Mouse (Mus musculus): ENCODE measurements around the gene Slc5a3. TPM values are rescaled to one million over a fixed set of nuclear protein-coding genes. Genes with fewer than 3 reads are reported as not detected.

The Slc5a3 gene
- polyA plus RNA-seq, 1 experiment from 2014 or later, result 3.5 TPM

DNA sequence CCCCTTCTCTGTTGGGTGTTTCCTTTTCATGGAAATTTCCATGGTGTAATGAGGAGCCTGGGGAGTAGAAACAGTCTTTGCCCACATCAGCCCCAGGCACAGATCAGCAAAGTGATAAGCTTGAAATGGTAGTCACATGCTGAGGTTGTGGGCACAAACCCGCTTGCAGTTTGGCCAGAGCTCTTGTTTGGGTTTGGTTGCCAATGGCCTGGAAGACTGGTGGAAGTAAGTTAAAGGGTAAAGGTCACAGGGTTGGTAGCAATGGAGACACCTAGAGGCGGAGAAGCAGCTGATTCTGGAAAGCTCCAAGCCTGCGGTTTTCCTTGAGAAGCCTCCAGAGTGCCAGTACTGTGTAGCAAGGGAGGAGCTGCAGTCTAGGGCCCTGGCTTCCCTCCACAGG lies 47.5 kb downstream of the Slc5a3 start:
- no peak overlapping the region for H3K27ac ChIP-seq (ENCODE audit: low read length)
- H3K36me3 ChIP-seq (ENCODE audit: control insufficient read depth, insufficient read depth), result no peaks in the 10 kb centered on the region
- ATAC-seq (replicated peaks; ENCODE audit: extremely low read depth, insufficient read depth, low FRiP score), result no peak
- no peak overlapping the region for H3K4me3 ChIP-seq (ENCODE audit: low read length)
- peaks cover 6% of the 10 kb centered on the region; the same call in 1 of the 2 replicates for H3K4me1 ChIP-seq (ENCODE audit: control insufficient read depth, insufficient read depth, low read length)
- no peaks in the 10 kb centered on the region for H3K27me3 ChIP-seq (ENCODE audit: control insufficient read depth, insufficient read depth, low read length)
- H3K9me3 ChIP-seq (replicated peaks; ENCODE audit: control insufficient read depth, low read length), result no peaks in the 10 kb centered on the region
- H3K4me2 ChIP-seq (ENCODE audit: low read depth, low read length), result no peak overlapping the region
- WGBS, result 72% methylated on average over 3 of the region's 3 CpGs
- no peak overlapping the region for H3K9ac ChIP-seq (ENCODE audit: low read length)

DNA sequence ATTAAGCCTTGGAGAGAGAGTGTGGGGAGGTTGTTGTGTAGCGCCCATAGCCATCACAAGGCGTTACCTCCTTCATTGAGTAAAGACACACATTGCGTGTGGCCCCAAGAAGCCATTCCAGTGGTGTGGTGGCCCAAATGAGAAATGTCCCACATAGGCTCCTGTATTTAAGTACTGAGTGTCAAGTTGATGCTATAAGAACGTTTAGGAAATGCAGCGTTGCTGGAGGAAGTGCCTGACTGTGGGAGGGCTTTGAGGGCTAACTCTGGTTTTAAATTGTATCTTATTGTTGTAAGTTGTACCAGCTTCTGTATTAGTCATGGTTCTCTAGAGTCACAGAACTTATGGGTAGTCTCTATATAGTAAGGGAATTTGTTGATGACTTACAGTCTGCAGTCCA lies 49.2 kb downstream of the Slc5a3 start:
- H3K27ac ChIP-seq (ENCODE audit: low read length), result no peak overlapping the region
- WGBS, result 88% methylated on average over 5 of the region's 5 CpGs
- no peak overlapping the region for H3K9ac ChIP-seq (ENCODE audit: low read length)
- no peak overlapping the region for H3K4me2 ChIP-seq (ENCODE audit: low read depth, low read length)
- peaks cover 6% of the 10 kb centered on the region for H3K36me3 ChIP-seq (ENCODE audit: control insufficient read depth, insufficient read depth)
- H3K27me3 ChIP-seq (ENCODE audit: control insufficient read depth, insufficient read depth, low read length), result no peaks in the 10 kb centered on the region
- H3K4me1 ChIP-seq (ENCODE audit: control insufficient read depth, insufficient read depth, low read length), result peaks cover 6% of the 10 kb centered on the region; the same call in 1 of the 2 replicates
- H3K4me3 ChIP-seq (ENCODE audit: low read length), result no peak overlapping the region
- H3K9me3 ChIP-seq (replicated peaks; ENCODE audit: control insufficient read depth, low read length), result no peaks in the 10 kb centered on the region
- no peak for ATAC-seq (replicated peaks; ENCODE audit: extremely low read depth, insufficient read depth, low FRiP score)

DNA sequence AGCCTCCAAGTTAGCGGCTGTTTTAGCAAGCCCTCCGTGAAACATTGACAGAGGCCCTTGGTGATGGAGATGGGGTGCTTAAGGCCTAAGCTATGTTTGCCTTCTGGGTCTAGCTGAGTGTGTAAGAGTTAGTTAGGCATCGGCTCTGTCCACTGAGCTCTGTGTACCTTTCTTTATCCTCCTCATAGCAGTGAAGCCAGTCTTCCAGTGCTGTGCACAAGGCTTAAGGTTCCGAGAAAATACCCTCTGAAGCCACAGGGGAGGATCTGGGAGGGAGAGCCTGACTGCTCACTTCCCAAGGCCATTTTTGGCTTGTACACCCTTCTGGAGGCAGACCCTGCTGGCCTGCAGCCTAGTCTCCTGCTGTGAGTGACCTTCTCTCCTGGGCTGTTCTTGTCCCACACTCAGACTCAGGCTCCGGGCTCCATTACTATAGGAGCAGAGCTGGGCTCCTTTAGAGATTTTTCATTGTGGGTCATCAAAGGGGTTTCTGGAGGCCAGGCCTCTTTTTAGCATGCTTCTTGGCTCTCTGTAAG lies 56.7 kb downstream of the Slc5a3 start:
- H3K27me3 ChIP-seq (ENCODE audit: control insufficient read depth, insufficient read depth, low read length), result no peaks in the 10 kb centered on the region
- H3K27ac ChIP-seq (ENCODE audit: low read length), result peak overlapping the region; percentile 58
- no peak overlapping the region for H3K4me2 ChIP-seq (ENCODE audit: low read depth, low read length)
- 0 out of 2 replicates have a peak, but pooled peaks cover 2% of the 10 kb centered on the region for H3K9me3 ChIP-seq (replicated peaks; ENCODE audit: control insufficient read depth, low read length)
- no peak overlapping the region for H3K4me3 ChIP-seq (ENCODE audit: low read length)
- peak; percentile 70; the same call in 1 of the 2 replicates for ATAC-seq (replicated peaks; ENCODE audit: extremely low read depth, insufficient read depth, low FRiP score)
- whole genome bisulfite sequencing, result 64% methylated on average over 5 of the region's 5 CpGs
- H3K9ac ChIP-seq (ENCODE audit: low read length), result peak overlapping the region; percentile 36
- peaks cover 19% of the 10 kb centered on the region for H3K4me1 ChIP-seq (ENCODE audit: control insufficient read depth, insufficient read depth, low read length)
- peaks cover 11% of the 10 kb centered on the region for H3K36me3 ChIP-seq (ENCODE audit: control insufficient read depth, insufficient read depth)

DNA sequence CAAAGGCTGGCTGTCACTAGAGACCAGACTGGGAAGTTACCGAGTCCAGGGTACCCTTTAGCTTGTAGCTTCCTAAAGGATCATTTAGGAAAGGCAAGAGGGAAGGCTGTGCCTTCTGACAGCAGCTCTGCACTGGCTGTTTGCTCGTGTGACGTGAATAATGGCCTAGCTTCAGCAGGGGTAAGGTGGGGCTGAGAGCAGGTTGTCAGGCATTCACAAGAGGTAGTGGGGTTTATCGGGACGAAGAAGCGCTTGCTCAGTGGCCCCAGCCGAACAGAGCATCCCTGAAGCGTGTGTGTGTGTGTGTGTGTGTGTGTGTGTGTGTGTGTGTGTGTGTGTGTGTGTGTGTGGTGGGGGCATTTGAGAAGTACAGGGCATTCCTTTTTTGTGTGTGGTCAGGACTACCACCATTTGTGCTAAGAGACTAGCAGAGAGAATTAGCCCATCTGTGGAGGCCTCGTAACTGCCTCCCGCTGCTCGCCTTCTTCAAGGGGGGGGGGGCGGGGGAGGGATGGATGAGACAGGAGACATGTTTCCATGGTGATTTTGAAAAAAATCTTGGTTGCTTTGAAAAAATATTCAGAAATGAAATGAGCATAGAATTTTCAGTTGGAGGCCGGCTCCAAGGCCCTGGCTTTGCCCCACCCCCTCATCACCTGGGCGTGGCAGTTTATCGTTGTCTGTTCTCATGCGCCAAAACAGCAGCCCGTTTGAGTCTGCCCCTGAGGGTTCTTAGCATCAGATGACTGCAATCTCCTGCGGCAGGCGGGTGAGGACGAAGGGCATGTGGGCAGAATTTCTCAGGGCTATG lies 57.7 kb downstream of the Slc5a3 start:
- WGBS, result 39% methylated on average over 20 of the region's 20 CpGs
- Histone ChIP-seq H3K4me3 (ENCODE audit: low read length) (no peak overlapping the region), H3K27ac (ENCODE audit: low read length) (no peak overlapping the region; the same call in 1 of the 2 replicates), H3K9me3 (replicated peaks; ENCODE audit: control insufficient read depth, low read length) (0 out of 2 replicates have a peak, but pooled peaks cover 2% of the 10 kb centered on the region), H3K4me1 (ENCODE audit: control insufficient read depth, insufficient read depth, low read length) (peaks cover 19% of the 10 kb centered on the region), H3K36me3 (ENCODE audit: control insufficient read depth, insufficient read depth) (peaks cover 11% of the 10 kb centered on the region), H3K4me2 (ENCODE audit: low read depth, low read length) (peak overlapping the region; percentile 28; the same call in 1 of the 2 replicates), H3K9ac (ENCODE audit: low read length) (peak overlapping the region; percentile 1), H3K27me3 (ENCODE audit: control insufficient read depth, insufficient read depth, low read length) (no peaks in the 10 kb centered on the region)
- ATAC-seq (replicated peaks; ENCODE audit: extremely low read depth, insufficient read depth, low FRiP score), result no peak

DNA sequence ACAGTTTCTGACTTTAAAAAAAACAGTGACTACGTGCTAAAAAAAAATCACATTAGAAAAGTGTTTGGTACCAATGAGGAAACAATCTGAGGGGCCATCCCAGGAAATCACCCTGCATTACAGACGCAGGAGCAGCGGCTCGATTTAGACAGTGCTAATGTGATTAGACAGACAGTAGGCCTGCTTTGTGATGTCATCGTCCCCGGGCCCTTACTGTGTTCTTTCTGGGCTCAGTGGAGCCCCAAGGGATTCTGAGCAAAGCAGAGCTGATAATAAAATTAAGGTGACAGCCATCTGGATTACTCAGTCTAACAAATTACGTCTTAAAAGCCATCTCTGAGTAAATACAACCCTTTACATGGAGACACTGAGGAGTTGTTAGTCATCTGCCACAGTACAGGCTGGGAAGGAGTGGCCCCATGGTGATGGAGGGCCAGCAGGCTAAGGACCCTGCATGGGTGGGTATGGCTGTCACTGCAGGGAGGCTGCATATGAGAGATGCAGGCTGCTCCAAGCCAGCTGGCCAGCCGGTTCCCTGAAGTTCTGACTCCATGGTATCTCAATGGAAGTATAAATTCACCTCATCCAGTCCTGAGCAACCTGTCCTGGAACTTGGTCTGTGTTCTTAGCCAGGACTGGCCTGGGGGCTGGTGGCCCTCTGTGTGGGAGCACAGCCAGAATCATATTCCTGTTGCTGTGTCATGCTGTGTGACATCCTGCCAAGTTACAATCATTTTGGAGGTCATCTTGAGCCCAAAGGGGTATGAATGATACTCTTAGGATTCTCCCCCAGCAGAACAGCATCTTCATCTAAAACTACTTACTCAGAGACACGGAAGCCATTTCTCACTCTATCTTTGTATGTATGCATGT lies 59.5 kb downstream of the Slc5a3 start:
- H3K4me3 ChIP-seq (ENCODE audit: low read length), result no peak overlapping the region
- 62% methylated on average over 9 of the region's 9 CpGs for WGBS
- peaks cover 2% of the 10 kb centered on the region for H3K36me3 ChIP-seq (ENCODE audit: control insufficient read depth, insufficient read depth)
- no peak overlapping the region for H3K4me2 ChIP-seq (ENCODE audit: low read depth, low read length)
- H3K27ac ChIP-seq (ENCODE audit: low read length), result no peak overlapping the region
- no peaks in the 10 kb centered on the region for H3K27me3 ChIP-seq (ENCODE audit: control insufficient read depth, insufficient read depth, low read length)
- H3K9me3 ChIP-seq (replicated peaks; ENCODE audit: control insufficient read depth, low read length), result 0 out of 2 replicates have a peak, but pooled peaks cover 2% of the 10 kb centered on the region
- peaks cover 19% of the 10 kb centered on the region for H3K4me1 ChIP-seq (ENCODE audit: control insufficient read depth, insufficient read depth, low read length)
- ATAC-seq (replicated peaks; ENCODE audit: extremely low read depth, insufficient read depth, low FRiP score), result no peak
- H3K9ac ChIP-seq (ENCODE audit: low read length), result no peak overlapping the region

DNA sequence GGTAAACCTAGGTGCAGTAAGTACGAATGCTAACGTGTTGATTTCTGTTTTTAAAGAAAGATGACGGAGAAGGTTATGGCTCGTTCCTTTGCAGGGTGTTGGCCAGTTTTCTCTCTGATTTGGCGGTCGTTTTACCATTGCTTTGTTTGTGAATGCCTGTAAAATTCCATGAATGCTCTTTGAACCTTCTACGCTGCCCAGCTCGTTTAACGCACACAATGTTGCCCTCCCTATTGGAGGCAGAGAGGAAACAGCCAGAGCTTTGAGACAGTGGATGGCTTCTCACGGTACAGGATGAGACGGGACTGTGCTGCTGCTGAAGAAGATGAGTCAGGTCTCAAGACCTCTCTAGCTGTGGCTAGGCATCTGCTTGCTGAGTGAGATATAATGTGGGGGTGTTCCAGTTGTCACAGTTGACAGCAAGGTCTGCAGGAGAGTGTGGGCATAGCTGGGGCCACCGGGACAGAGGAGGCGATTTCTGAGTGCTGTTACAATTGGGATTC lies 60.9 kb downstream of the Slc5a3 start:
- Histone ChIP-seq H3K9ac (ENCODE audit: low read length) (no peak overlapping the region), H3K9me3 (replicated peaks; ENCODE audit: control insufficient read depth, low read length) (no peaks in the 10 kb centered on the region; the same call in 1 of the 2 replicates), H3K36me3 (ENCODE audit: control insufficient read depth, insufficient read depth) (no peaks in the 10 kb centered on the region), H3K4me1 (ENCODE audit: control insufficient read depth, insufficient read depth, low read length) (peaks cover 19% of the 10 kb centered on the region), H3K4me3 (ENCODE audit: low read length) (no peak overlapping the region), H3K27me3 (ENCODE audit: control insufficient read depth, insufficient read depth, low read length) (no peaks in the 10 kb centered on the region), H3K27ac (ENCODE audit: low read length) (no peak overlapping the region), H3K4me2 (ENCODE audit: low read depth, low read length) (no peak overlapping the region)
- 66% methylated on average over 13 of the region's 13 CpGs for WGBS
- no peak for ATAC-seq (replicated peaks; ENCODE audit: extremely low read depth, insufficient read depth, low FRiP score)

DNA sequence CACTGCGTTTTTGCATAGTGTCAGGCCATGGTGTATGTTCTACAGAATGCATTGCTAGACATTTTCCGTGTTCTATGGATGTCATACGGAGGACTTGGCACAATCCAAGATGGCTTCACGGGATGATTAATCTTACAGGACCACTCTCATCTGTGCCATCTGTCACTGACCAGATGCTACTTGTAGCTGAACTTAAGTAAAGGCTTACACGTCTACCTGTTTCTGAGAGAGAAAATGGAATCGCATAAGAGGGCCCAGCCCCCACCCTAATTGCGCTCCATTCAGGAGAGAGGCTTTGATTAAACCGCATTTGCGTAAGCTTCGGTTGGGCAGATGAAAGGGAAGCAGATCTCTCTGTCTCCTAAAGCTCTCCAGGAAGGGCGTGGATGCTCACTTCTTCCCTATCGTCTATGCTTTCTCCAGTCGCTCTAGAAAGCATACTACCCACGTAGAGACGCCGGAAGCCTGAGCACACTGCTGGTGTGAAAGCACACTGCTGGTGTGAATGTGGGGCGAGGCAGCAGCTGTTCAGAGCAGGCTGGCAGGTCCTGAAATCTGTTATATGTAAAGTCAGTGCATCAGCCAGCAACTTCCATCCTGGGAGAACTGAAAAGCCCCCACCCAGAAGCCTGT lies 62.9 kb downstream of the Slc5a3 start:
- no peaks in the 10 kb centered on the region for H3K27me3 ChIP-seq (ENCODE audit: control insufficient read depth, insufficient read depth, low read length)
- H3K4me2 ChIP-seq (ENCODE audit: low read depth, low read length), result no peak overlapping the region
- no peak overlapping the region for H3K4me3 ChIP-seq (ENCODE audit: low read length)
- no peak overlapping the region for H3K27ac ChIP-seq (ENCODE audit: low read length)
- H3K9me3 ChIP-seq (replicated peaks; ENCODE audit: control insufficient read depth, low read length), result peaks cover 8% of the 10 kb centered on the region
- peaks cover 5% of the 10 kb centered on the region; the same call in 1 of the 2 replicates for H3K4me1 ChIP-seq (ENCODE audit: control insufficient read depth, insufficient read depth, low read length)
- no peak overlapping the region for H3K9ac ChIP-seq (ENCODE audit: low read length)
- 80% methylated on average over 17 of the region's 17 CpGs for WGBS
- H3K36me3 ChIP-seq (ENCODE audit: control insufficient read depth, insufficient read depth), result no peaks in the 10 kb centered on the region
- no peak for ATAC-seq (replicated peaks; ENCODE audit: extremely low read depth, insufficient read depth, low FRiP score)

DNA sequence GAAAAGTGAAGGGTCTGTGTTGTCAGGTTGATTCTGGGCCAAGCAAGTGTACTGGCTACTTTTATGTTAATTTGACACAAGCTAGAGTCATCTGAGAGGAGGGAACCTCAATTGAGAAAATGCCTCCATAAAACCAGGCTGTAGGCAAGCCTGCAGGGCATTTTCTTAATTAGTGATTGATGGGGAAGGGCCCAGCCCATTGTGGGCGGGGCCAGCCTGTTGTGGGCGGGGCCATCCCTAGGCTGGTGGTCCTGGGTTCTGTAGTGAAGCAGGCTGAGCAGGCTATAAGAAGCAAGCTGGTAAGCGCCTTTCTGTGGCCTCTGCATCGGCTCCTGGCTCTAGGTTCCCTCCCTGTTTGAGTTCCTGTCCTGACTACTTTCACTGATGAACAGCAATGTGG lies 69.1 kb downstream of the Slc5a3 start:
- Histone ChIP-seq H3K27ac (ENCODE audit: low read length) (no peak overlapping the region), H3K9me3 (replicated peaks; ENCODE audit: control insufficient read depth, low read length) (peaks cover 8% of the 10 kb centered on the region), H3K4me2 (ENCODE audit: low read depth, low read length) (no peak overlapping the region), H3K4me1 (ENCODE audit: control insufficient read depth, insufficient read depth, low read length) (no peaks in the 10 kb centered on the region), H3K27me3 (ENCODE audit: control insufficient read depth, insufficient read depth, low read length) (no peaks in the 10 kb centered on the region), H3K4me3 (ENCODE audit: low read length) (no peak overlapping the region), H3K36me3 (ENCODE audit: control insufficient read depth, insufficient read depth) (no peaks in the 10 kb centered on the region), H3K9ac (ENCODE audit: low read length) (no peak overlapping the region)
- no peak for ATAC-seq (replicated peaks; ENCODE audit: extremely low read depth, insufficient read depth, low FRiP score)
- WGBS, result 42% methylated on average over 4 of the region's 4 CpGs
